Mouse (Mus musculus) testis, adult 2 months (tissue): ENCODE data around the gene Pecr.

ENCODE experiments used
- CTCF ChIP-seq: fragments of 200-500 bp; IDR thresholded peaks from 2 replicates; pipeline ENCODE4 v1.5.1; 2012; ENCODE audit warnings: low read depth, mild to moderate bottlenecking, inconsistent platforms, low read length, moderate library complexity; ENCODE audit not compliant: control insufficient read depth, insufficient read depth, insufficient replicate concordance
- POLR2A ChIP-seq: fragments of 200-500 bp; IDR thresholded peaks from 2 replicates; pipeline ENCODE4 v1.6.1; 2012; ENCODE audit warnings: low read depth, mild to moderate bottlenecking, inconsistent platforms, low read length, moderate library complexity; ENCODE audit not compliant: control insufficient read depth

- TF ChIP-seq POLR2A = no peak
- TF ChIP-seq CTCF = no peak
These were observed 1.5 kb downstream of the Pecr start for GRCm38 (mm10) chr1:72282604-72283003.
